Mouse (Mus musculus): Measurements from ENCODE around the gene Swsap1. TPM values are rescaled to one million over a fixed set of nuclear protein-coding genes. Genes with fewer than 3 reads are reported as not detected.

The Swsap1 gene
- total RNA-seq, 2 experiments from 2014 or later = 6.1 to 7.0 TPM

GRCm38 (mm10) chr9:22002194-22003162, 46.9 kb downstream of the Swsap1 start, which contains the start of the genes Ccdc151 and Prkcsh:
TSS of gene Ccdc151 (minus strand) at chr9:22002634.
TSS of gene Prkcsh (plus strand) at chr9:22002806.
- DNase-seq = peak; percentile 98 to 99
- intact Hi-C loops (cut with DNase I) = no loop called here

GRCm38 (mm10) chr9:22003163-22003554, 47.6 kb downstream of the Swsap1 start:
- peak in 1 of 2 experiments; percentile 26 for DNase-seq
- intact Hi-C loops (cut with DNase I) = no loop called here

- no peak for DNase-seq
- intact Hi-C loops (cut with DNase I) = no loop called here
Measured at GRCm38 (mm10) chr9:22004546-22004945, 49.0 kb downstream of the Swsap1 start.

Other genes starting within 250 kb of the Swsap1 start
- gene Ldlr, start 232.3 kb upstream of the Swsap1 start, total RNA-seq (2021) = 1 to 10 TPM; 3.4 to 3.8 TPM
- gene Spc24, start 195.5 kb upstream of the Swsap1 start, total RNA-seq (2021) = 1 to 10 TPM; 4.7 to 6.5 TPM
- gene Kank2, start 157.0 kb upstream of the Swsap1 start, total RNA-seq (2021) = 10 to 100 TPM; 52.6 to 53.3 TPM
- gene Angptl8, start 120.2 kb upstream of the Swsap1 start, total RNA-seq (2021) = not detected
- 10 to 100 TPM; 46.1 to 57.3 TPM for gene Dock6, start 103.1 kb upstream of the Swsap1 start, total RNA-seq (2021)
- gene Rab3d, start 37.6 kb upstream of the Swsap1 start, total RNA-seq (2021) = 1 to 10 TPM; 8.2 to 9.7 TPM
- gene Ccdc159, start 28.3 kb upstream of the Swsap1 start, total RNA-seq (2021) = 1 to 10 TPM; 1.1 to 1.6 TPM
- 10 to 100 TPM; 22.7 to 27.6 TPM for gene Tmem205, start 28.2 kb upstream of the Swsap1 start, total RNA-seq (2021)
- 1 to 10 TPM; 1.8 to 2.0 TPM for gene Plppr2, start 18.7 kb upstream of the Swsap1 start, total RNA-seq (2021)
- gene Epor, start 7.8 kb downstream of the Swsap1 start, total RNA-seq (2021) = 1 to 10 TPM; 1.6 to 2.5 TPM
- 1 to 10 TPM; 1.0 to 1.3 TPM for gene Rgl3, start 33.7 kb downstream of the Swsap1 start, total RNA-seq (2021)
- gene Ccdc151, start 46.9 kb downstream of the Swsap1 start, total RNA-seq (2021) = under 1 TPM in 1 of 2 experiments, not detected in 1; 0.17 TPM
- gene Prkcsh, start 47.1 kb downstream of the Swsap1 start, total RNA-seq (2021) = 10 to 100 TPM; 66.5 to 66.7 TPM
- gene Elavl3, start 96.3 kb downstream of the Swsap1 start, total RNA-seq (2021) = 1 to 10 TPM in 1 of 2 experiments, under 1 TPM in 1; 0.12 to 1.1 TPM
- gene Gm49318, start 115.5 kb downstream of the Swsap1 start, total RNA-seq (2021) = not detected
- gene Zfp653, start 115.6 kb downstream of the Swsap1 start, total RNA-seq (2021) = 1 to 10 TPM; 5.3 to 6.4 TPM
- 10 to 100 TPM; 91.7 to 91.8 TPM for gene Ecsit, start 129.7 kb downstream of the Swsap1 start, total RNA-seq (2021)
- gene Cnn1, start 143.5 kb downstream of the Swsap1 start, total RNA-seq (2021) = 1 to 10 TPM; 5.4 to 9.5 TPM
- gene Elof1, start 161.4 kb downstream of the Swsap1 start, total RNA-seq (2021) = 10 to 100 TPM; 39.5 to 41.5 TPM
- 1 to 10 TPM; 2.2 to 2.6 TPM for gene Acp5, start 180.0 kb downstream of the Swsap1 start, total RNA-seq (2021)
- gene Pigyl, start 201.1 kb downstream of the Swsap1 start, total RNA-seq (2021) = 10 to 100 TPM; 42.8 to 44.2 TPM
- gene Zfp872, start 232.3 kb downstream of the Swsap1 start, total RNA-seq (2021) = under 1 TPM; 0.17 to 0.27 TPM

All from heart, postnatal 14 days (tissue).